Mouse (Mus musculus): Measurements from ENCODE around the gene Kmt2e. TPM values are rescaled to one million over a fixed set of nuclear protein-coding genes. Genes with fewer than 3 reads are reported as not detected.

Gene Kmt2e
- polyA plus RNA-seq, 1 experiment from 2014 or later = 76.8 TPM

DNA sequence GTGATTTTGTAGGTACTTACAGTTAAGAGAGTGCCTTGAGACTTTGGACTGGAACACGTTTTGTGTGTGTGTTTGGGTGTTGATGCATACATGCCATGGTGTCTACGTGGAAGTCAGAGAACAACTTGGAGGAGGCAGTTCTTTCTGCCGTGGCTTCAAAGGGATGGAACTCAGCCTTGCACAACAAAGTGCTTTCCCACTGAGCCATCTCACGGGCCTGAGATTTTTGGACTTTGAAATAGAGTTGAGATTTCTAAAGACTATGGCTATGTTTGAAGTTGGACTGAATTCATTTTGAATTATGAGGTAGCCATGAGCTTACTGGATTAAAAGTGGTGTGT, 27.9 kb upstream of the Kmt2e start:
- Histone ChIP-seq H3K27ac (no peak overlapping the region), H3K4me1 (replicated peaks; ENCODE audit: insufficient read depth, low read length) (peaks cover 11% of the 10 kb centered on the region), H3K4me3 (replicated peaks; ENCODE audit: low read depth, low read length) (no peak overlapping the region), H3K9ac (ENCODE audit: low read depth, low read length) (no peak overlapping the region), H3K9me3 (replicated peaks; ENCODE audit: low read length) (no peaks in the 10 kb centered on the region), H3K36me3 (ENCODE audit: insufficient read depth, low read length) (0 out of 2 replicates have a peak, but pooled peaks cover 2% of the 10 kb centered on the region), H3K27me3 (ENCODE audit: insufficient read depth, low read length) (no peaks in the 10 kb centered on the region), H3K4me2 (ENCODE audit: low read length) (no peak overlapping the region)
- ATAC-seq (replicated peaks; ENCODE audit: low FRiP score, low read depth) = no peak
- WGBS = 81% methylated on average over 4 of the region's 4 CpGs
- no peak for DNase-seq (ENCODE audit: low spot score)
- TF ChIP-seq CTCF (IDR thresholded peaks at IDR 0.05; ENCODE audit: low read depth) = no peak

DNA sequence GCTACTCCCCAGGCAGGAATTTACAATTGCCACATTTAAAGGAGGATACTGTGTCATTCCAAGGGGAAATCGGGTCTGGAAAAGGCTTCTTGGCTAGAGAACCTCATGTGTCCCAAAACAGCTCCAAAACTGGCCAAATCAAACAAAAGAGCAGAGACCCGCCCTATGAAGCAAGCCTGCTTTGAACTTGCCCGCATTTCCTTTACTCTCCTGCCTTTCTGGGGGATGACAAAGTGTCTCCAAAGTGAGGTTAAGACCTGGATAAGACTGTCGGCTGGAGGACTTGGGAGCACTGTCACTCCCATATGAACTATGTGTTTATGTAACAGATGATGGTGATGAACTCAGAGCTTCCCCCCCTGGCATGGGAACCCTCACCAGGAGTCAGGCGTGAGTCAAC, 26.1 kb upstream of the Kmt2e start:
- Histone ChIP-seq H3K9ac (ENCODE audit: low read depth, low read length) (no peak overlapping the region), H3K27me3 (ENCODE audit: insufficient read depth, low read length) (no peaks in the 10 kb centered on the region), H3K4me2 (ENCODE audit: low read length) (no peak overlapping the region), H3K4me1 (replicated peaks; ENCODE audit: insufficient read depth, low read length) (peaks cover 22% of the 10 kb centered on the region), H3K9me3 (replicated peaks; ENCODE audit: low read length) (no peaks in the 10 kb centered on the region), H3K27ac (no peak overlapping the region), H3K4me3 (replicated peaks; ENCODE audit: low read depth, low read length) (no peak overlapping the region), H3K36me3 (ENCODE audit: insufficient read depth, low read length) (no peaks in the 10 kb centered on the region)
- WGBS = 43% methylated on average over 5 of the region's 5 CpGs
- DNase-seq (ENCODE audit: low spot score) = no peak
- no peak for ATAC-seq (replicated peaks; ENCODE audit: low FRiP score, low read depth)
- no peak for TF ChIP-seq CTCF (IDR thresholded peaks at IDR 0.05; ENCODE audit: low read depth)

DNA sequence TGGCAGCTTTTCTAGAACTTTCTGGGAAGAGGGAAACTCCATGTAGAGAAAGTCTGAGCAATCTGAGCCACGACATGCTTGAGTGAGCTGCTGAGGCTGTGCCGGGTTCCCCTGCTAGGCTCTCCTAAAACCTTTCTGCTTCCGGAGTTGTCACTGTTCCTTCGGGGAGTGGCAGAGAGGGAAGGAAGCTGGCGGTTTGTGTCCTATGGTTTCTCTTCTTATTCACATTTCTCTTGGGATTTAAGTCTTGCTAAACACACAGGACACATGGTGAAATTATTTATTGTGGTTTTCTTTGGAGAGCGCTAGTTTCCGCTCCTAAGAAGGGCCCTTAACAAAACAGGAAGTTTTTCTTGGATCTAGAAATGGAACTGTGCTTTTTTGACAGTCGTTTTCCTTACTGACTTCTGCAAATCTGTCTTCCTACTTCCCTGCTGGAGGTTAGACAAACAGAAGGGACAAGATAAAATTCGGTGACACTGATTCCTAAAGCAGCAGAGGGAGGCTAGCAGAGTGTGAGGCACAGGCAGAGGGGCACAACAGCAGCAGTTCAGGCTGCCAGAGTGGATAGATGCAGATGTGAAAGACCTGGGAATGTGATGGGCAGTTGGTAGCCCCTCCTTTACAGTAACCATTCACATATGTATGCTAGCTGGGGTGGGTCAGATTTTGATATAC, 24.1 kb upstream of the Kmt2e start:
- 16% methylated on average over 9 of the region's 9 CpGs for WGBS
- ATAC-seq (replicated peaks; ENCODE audit: low FRiP score, low read depth) = peak; percentile 59
- Histone ChIP-seq H3K36me3 (ENCODE audit: insufficient read depth, low read length) (no peaks in the 10 kb centered on the region), H3K9ac (ENCODE audit: low read depth, low read length) (no peak overlapping the region), H3K4me1 (replicated peaks; ENCODE audit: insufficient read depth, low read length) (peaks cover 39% of the 10 kb centered on the region), H3K27ac (peak overlapping the region; percentile 75), H3K9me3 (replicated peaks; ENCODE audit: low read length) (no peaks in the 10 kb centered on the region), H3K4me3 (replicated peaks; ENCODE audit: low read depth, low read length) (no peak overlapping the region), H3K27me3 (ENCODE audit: insufficient read depth, low read length) (no peaks in the 10 kb centered on the region), H3K4me2 (ENCODE audit: low read length) (peak overlapping the region; percentile 1; the same call in 1 of the 2 replicates)
- DNase-seq (ENCODE audit: low spot score) = peak; percentile 93
- no peak for TF ChIP-seq CTCF (IDR thresholded peaks at IDR 0.05; ENCODE audit: low read depth)

DNA sequence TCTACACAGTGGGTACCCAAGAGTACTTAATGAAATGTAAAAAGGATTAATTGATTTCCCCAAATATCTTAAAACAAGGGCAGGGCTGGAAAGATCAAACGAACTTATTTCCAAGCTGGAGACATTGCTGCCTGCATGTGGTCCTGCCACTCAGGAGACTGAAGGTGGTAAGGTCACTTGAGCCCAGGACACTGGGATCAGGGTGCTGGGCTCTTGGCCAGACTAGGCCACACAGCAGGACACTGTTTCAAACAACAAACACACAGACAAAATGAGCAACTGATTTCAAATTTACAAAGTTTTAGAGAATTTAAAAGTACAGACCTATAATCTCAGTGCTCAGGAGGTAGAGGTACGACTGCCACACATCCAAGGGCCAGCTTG, 23.5 kb upstream of the Kmt2e start:
- no peaks in the 10 kb centered on the region for H3K36me3 ChIP-seq (ENCODE audit: insufficient read depth, low read length)
- H3K4me2 ChIP-seq (ENCODE audit: low read length) = no peak overlapping the region
- TF ChIP-seq CTCF (IDR thresholded peaks at IDR 0.05; ENCODE audit: low read depth) = no peak
- no peaks in the 10 kb centered on the region for H3K27me3 ChIP-seq (ENCODE audit: insufficient read depth, low read length)
- ATAC-seq (replicated peaks; ENCODE audit: low FRiP score, low read depth) (no peak), DNase-seq (ENCODE audit: low spot score) (no peak)
- peak overlapping the region; percentile 75 for H3K27ac ChIP-seq
- 68% methylated on average over 2 of the region's 2 CpGs for WGBS
- no peak overlapping the region for H3K4me3 ChIP-seq (replicated peaks; ENCODE audit: low read depth, low read length)
- H3K9ac ChIP-seq (ENCODE audit: low read depth, low read length) = no peak overlapping the region
- H3K9me3 ChIP-seq (replicated peaks; ENCODE audit: low read length) = no peaks in the 10 kb centered on the region
- H3K4me1 ChIP-seq (replicated peaks; ENCODE audit: insufficient read depth, low read length) = peaks cover 40% of the 10 kb centered on the region

DNA sequence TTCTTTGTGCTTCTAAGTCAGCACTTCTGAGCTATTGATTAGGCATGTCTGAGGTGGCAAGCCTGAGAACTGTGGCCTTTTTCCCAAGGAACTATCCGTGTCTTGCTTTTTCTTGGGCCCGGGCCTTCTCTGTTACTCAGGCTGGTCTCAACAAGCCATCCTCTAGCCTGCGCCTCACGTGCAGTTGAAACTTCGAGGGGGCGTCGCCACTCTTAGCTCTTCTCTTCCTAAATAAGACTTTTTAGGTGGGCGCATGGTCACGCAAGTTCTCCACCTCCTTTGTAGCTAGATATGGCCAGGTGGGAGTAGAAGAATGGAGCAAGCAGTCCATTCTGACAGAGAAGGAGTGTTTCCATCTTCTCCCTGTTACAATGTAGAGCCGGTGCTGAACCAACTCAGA, 22.6 kb upstream of the Kmt2e start:
- Histone ChIP-seq H3K4me2 (ENCODE audit: low read length) (no peak overlapping the region), H3K27ac (no peak overlapping the region), H3K9ac (ENCODE audit: low read depth, low read length) (no peak overlapping the region), H3K27me3 (ENCODE audit: insufficient read depth, low read length) (no peaks in the 10 kb centered on the region), H3K4me1 (replicated peaks; ENCODE audit: insufficient read depth, low read length) (peaks cover 40% of the 10 kb centered on the region), H3K9me3 (replicated peaks; ENCODE audit: low read length) (no peaks in the 10 kb centered on the region), H3K4me3 (replicated peaks; ENCODE audit: low read depth, low read length) (no peak overlapping the region), H3K36me3 (ENCODE audit: insufficient read depth, low read length) (no peaks in the 10 kb centered on the region)
- ATAC-seq (replicated peaks; ENCODE audit: low FRiP score, low read depth) (no peak), DNase-seq (ENCODE audit: low spot score) (no peak)
- no peak for TF ChIP-seq CTCF (IDR thresholded peaks at IDR 0.05; ENCODE audit: low read depth)
- 90% methylated on average over 10 of the region's 10 CpGs for WGBS

DNA sequence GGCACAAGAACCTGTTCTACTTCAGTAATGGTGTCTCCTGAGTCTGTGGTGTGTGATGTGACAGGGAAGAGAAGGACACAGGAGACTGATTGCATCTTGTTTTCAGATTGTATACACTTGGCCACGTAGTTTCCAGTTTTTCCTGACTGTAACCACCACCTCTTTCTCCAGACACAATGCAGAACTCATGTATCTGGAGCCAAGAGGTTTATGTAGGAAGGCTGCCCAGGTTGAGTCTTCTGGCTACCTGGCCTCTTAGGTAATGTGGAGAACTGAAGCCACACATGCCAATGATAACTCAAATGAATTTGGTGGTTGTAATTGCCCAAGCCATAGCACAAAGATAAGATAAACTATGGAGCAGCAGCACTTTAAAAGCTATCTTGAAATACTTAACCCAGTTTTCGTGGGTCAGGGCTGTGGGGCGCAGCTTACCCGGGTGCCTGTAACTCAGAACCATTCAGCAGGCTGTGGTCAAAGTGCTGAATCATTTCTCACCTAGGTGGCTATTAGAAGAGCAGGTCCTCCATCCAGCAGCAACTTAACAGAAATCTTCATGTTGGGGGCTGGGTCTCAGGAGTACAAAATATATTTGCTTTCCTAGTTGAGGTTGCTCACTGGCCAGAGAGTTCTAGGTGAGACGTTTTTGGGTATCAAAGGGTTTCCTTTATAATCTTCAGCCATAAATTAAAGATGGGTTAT, 21.8 kb upstream of the Kmt2e start:
- H3K9me3 ChIP-seq (replicated peaks; ENCODE audit: low read length) = no peaks in the 10 kb centered on the region
- peaks cover 40% of the 10 kb centered on the region for H3K4me1 ChIP-seq (replicated peaks; ENCODE audit: insufficient read depth, low read length)
- H3K4me3 ChIP-seq (replicated peaks; ENCODE audit: low read depth, low read length) = no peak overlapping the region
- WGBS = 69% methylated on average over 5 of the region's 5 CpGs
- H3K36me3 ChIP-seq (ENCODE audit: insufficient read depth, low read length) = no peaks in the 10 kb centered on the region
- no peaks in the 10 kb centered on the region for H3K27me3 ChIP-seq (ENCODE audit: insufficient read depth, low read length)
- TF ChIP-seq CTCF (IDR thresholded peaks at IDR 0.05; ENCODE audit: low read depth) = no peak
- peak overlapping the region; percentile 72; the same call in 1 of the 2 replicates for H3K27ac ChIP-seq
- H3K4me2 ChIP-seq (ENCODE audit: low read length) = no peak overlapping the region
- ATAC-seq (replicated peaks; ENCODE audit: low FRiP score, low read depth) = no peak
- H3K9ac ChIP-seq (ENCODE audit: low read depth, low read length) = no peak overlapping the region
- DNase-seq (ENCODE audit: low spot score) = no peak

Measured in kidney, postnatal 0 days (tissue).